Mouse (Mus musculus) frontal cortex, postnatal 14 days (tissue): ENCODE measurements around the gene C5ar1.
A peak's percentile ranks its signal among the peaks of the same experiment; 100 is the strongest.
"Not testable (repeated sequence)": the region's sequence is repeated elsewhere in the genome, so short reads cannot be mapped to it uniquely, and the experiment has no call there.

Experiments used
- DNase-seq, 2 experiments: peaks; one replicate each; pipeline ENCODE4 v3.0.0; 2022; ENCODE audit warnings: low spot score in 2 of 2

The C5ar1 gene

GRCm38 (mm10) chr7:16274922-16275890 is 15.9 kb upstream of the C5ar1 start:
- no peak for DNase-seq

GRCm38 (mm10) chr7:16273766-16274140 is 14.4 kb upstream of the C5ar1 start:
- DNase-seq = peak; percentile 53

GRCm38 (mm10) chr7:16273081-16273765 is 13.9 kb upstream of the C5ar1 start, which contains the start of gene Inafm1:
Inafm1 (minus strand) TSS chr7:16273617.
- DNase-seq = peak; percentile 71 to 76

- DNase-seq = peak; percentile 50 to 58
These were observed 13.3 kb upstream of the C5ar1 start for GRCm38 (mm10) chr7:16272681-16273080.

GRCm38 (mm10) chr7:16271139-16271538 is 11.8 kb upstream of the C5ar1 start:
- DNase-seq = no peak

GRCm38 (mm10) chr7:16266593-16266992 is 7.3 kb upstream of the C5ar1 start:
- not testable (repeated sequence) for DNase-seq

GRCm38 (mm10) chr7:16265856-16266255 is 6.5 kb upstream of the C5ar1 start:
- DNase-seq = no peak

- no peak for DNase-seq
These were observed 4.5 kb upstream of the C5ar1 start for GRCm38 (mm10) chr7:16263843-16264242.

- DNase-seq = peak in 1 of 2 experiments; percentile 68
These were observed 3.9 kb upstream of the C5ar1 start for GRCm38 (mm10) chr7:16263015-16263787.

- DNase-seq = no peak
These were observed 1.8 kb upstream of the C5ar1 start for GRCm38 (mm10) chr7:16261097-16261496.

- DNase-seq = no peak
These were observed 1.5 kb downstream of the C5ar1 start for GRCm38 (mm10) chr7:16257830-16258229.

- not testable (repeated sequence) for DNase-seq
These were observed 3.4 kb downstream of the C5ar1 start for GRCm38 (mm10) chr7:16255963-16256362.

GRCm38 (mm10) chr7:16254195-16254594 is 5.1 kb downstream of the C5ar1 start:
- no peak for DNase-seq

- DNase-seq = no peak
These were observed 8.7 kb downstream of the C5ar1 start for GRCm38 (mm10) chr7:16250687-16251086.

- DNase-seq = no peak
These were observed 13.4 kb downstream of the C5ar1 start for GRCm38 (mm10) chr7:16245958-16246357.

- no peak for DNase-seq
These were observed 15.3 kb downstream of the C5ar1 start, which contains the start of gene C5ar2 for GRCm38 (mm10) chr7:16244067-16244466. C5ar2 (minus strand) TSS chr7:16244154.

- no peak for DNase-seq
These were observed 17.1 kb downstream of the C5ar1 start for GRCm38 (mm10) chr7:16242198-16242597.

- DNase-seq = no peak
These were observed 17.6 kb downstream of the C5ar1 start for GRCm38 (mm10) chr7:16241787-16242186.

- no peak for DNase-seq
These were observed 18.4 kb downstream of the C5ar1 start for GRCm38 (mm10) chr7:16240978-16241303.

GRCm38 (mm10) chr7:16240281-16240977 is 18.9 kb downstream of the C5ar1 start:
- DNase-seq = no peak

- DNase-seq = no peak
These were observed 19.8 kb downstream of the C5ar1 start for GRCm38 (mm10) chr7:16239554-16239997.
